Mouse (Mus musculus) gastrocnemius, postnatal 10 days (tissue): ENCODE results near the gene Capn11. TPM values are rescaled to one million over a fixed set of nuclear protein-coding genes. Genes with fewer than 3 reads are reported as not detected.

Experiments used
- DNase-seq: peaks from one replicate; pipeline ENCODE4 v3.0.0; 2021; ENCODE audit warnings: mixed read lengths
- total RNA-seq, 2 experiments: library from RNA; stranded (reverse); gene quantifications; 2 replicates each; pipeline ENCODE4 v1.2.3; 2021

Capn11 gene
- total RNA-seq, 2 experiments from 2014 or later = 0.16 TPM; not detected in 1

DNA sequence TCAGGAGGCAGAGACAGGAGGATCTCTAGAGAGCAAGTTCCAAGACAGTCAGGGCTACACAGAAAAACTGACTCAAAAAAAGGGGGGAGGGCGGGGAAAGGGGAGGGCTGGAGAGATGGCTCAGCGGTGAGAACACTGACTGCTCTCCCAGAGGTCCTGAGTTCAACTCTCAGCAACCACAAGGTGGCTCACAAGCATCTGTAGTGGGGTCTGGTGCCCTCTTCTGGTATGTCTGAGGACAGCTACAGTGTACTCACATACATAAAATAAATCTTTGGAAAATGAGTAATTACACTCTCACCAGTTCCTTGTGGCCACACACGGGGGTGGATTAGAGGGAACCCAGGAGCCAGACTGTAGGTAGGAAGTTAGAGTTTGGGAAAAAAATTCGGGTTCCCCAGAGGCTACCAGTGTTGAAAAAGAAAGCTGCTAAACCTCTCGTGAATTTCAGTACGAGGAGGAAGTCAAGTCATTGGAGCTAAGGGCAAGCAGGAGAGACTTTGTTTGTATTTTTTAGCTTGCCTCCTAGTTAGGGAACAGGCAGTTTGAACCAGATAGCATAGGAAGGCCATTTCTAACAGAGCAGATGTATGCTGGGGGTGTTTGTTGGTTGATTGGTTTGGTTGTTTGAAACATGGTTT is 76.3 kb downstream of the Capn11 start:
- DNase-seq = no peak

DNA sequence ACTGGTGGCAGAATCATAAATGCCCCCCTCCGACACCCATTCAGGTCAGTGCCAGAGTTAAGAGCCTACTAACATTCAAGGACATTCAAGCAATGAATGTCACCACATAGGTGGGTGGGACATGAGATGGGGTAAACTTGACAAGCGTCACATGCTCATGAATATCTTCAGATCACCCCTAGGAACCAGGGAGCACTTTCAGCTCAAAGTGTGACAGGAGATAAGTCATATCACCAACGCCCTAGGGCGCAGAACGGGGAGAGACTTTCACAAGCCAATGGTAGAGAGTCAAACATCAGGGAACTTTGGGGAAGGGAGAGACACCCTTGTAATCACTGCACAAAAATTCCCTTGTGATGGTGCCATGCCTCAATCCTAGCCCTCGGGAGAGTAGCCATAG is 76.9 kb downstream of the Capn11 start:
- DNase-seq = no peak

DNA sequence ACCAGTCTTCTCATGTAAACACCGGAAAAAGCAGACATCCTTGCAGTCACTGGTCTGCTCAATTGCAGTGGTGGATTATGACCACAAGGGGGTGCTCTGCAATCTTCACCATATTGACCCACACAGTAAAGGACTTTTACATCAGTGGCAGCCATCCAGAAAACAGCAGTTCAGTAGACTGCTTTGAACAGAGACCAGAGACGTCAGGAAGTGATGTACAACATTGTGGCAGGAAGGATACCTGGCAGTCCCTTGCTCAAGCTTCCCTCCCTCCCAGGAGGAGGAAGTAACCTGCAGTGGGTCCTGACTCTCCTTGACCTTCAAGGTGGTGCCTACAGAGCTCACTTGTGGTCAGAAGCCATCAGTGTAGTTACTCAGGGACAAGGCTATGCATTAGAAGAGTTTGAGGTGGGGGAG is 77.5 kb downstream of the Capn11 start:
- peak; percentile 64 for DNase-seq

DNA sequence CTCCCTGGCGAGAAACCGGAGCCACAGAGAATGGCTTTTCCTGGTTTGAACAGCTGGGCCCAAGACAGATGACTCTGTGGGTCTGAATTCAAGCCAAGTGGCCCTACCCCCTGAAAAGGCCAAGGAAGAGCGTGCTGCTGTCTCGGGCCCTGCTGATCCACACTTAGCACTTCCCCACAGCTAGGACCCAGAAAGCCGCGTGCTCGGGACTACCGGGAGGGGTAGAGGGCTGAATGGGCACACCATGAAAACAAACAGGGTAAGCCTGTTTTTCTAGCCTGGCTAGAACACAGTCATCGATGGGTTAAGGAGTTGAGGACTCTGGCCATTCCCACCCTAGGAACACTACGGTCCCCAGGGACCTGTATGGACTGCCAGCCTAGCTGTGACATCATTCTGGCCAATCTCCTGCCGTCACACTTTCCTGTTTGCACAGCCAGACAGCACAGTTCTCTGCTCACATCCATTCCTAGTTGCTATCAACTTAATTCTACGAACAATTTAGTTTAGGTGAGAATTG is 78.1 kb downstream of the Capn11 start:
- no peak for DNase-seq

Other genes starting within 250 kb of the Capn11 start
- 10 to 100 TPM; 34.8 to 39.4 TPM for gene Cdc5l, start 225.6 kb downstream of the Capn11 start, total RNA-seq
- gene Spats1, start 183.9 kb downstream of the Capn11 start, total RNA-seq = under 1 TPM; 0.25 to 0.26 TPM
- 10 to 100 TPM; 14.3 to 16.4 TPM for gene Aars2, start 152.5 kb downstream of the Capn11 start, total RNA-seq
- not detected for gene Tcte1, start 135.9 kb downstream of the Capn11 start, total RNA-seq
- gene Tmem151b, start 109.6 kb downstream of the Capn11 start, total RNA-seq = under 1 TPM; 0.09 to 0.36 TPM
- gene Nfkbie, start 103.6 kb downstream of the Capn11 start, total RNA-seq = 1 to 10 TPM; 1.3 to 2.3 TPM
- 10 to 100 TPM; 29.9 to 39.3 TPM for gene Slc35b2, start 95.5 kb downstream of the Capn11 start, total RNA-seq
- 100 to 1,000 TPM; 900 to 909 TPM for gene Hsp90ab1, start 86.1 kb downstream of the Capn11 start, total RNA-seq
- gene Slc29a1, start 59.7 kb downstream of the Capn11 start, total RNA-seq = 100 to 1,000 TPM in 1 of 2 experiments, 10 to 100 TPM in 1; 97.4 to 114 TPM
- gene Mymx, start 57.2 kb downstream of the Capn11 start, total RNA-seq = 10 to 100 TPM; 16.1 to 18.7 TPM
- gene Mrpl14, start 27.0 kb upstream of the Capn11 start, total RNA-seq = 10 to 100 TPM; 82.3 to 83.5 TPM
- 10 to 100 TPM; 55.0 to 58.2 TPM for gene Tmem63b, start 27.6 kb upstream of the Capn11 start, total RNA-seq
- not detected for gene 1600014C23Rik, start 74.5 kb upstream of the Capn11 start, total RNA-seq